Mouse (Mus musculus): Measurements from ENCODE around the gene Pdc.
"Not testable (repeated sequence)": the region's sequence is repeated elsewhere in the genome, so short reads cannot be mapped to it uniquely, and the experiment has no call there.

Gene Pdc

DNA sequence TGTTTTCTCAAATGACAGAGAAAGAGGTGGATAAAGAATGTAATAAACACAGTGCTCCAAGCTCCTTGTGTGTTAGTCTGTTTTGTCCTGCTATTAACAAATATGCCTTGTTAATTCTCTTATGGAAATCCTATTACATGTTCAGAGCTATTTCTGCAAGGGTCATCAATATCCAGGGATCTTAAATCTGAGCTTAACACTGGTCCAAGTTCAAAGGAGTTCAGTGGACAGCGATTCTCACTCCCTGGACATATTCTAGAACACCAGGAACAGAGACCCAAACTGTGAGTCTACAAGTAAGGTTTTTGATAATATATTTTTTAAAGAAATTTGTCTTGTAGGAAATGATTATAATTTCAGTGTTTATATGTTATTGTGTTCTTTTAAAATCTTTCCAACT is at the start of gene Pdc:
Gene Pdc (plus strand): TSS at position 213 of the 400 bp plus-strand sequence.
- no peak for ATAC-seq (ENCODE audit: insufficient number of reproducible peaks, low FRiP score, low TSS enrichment)

DNA sequence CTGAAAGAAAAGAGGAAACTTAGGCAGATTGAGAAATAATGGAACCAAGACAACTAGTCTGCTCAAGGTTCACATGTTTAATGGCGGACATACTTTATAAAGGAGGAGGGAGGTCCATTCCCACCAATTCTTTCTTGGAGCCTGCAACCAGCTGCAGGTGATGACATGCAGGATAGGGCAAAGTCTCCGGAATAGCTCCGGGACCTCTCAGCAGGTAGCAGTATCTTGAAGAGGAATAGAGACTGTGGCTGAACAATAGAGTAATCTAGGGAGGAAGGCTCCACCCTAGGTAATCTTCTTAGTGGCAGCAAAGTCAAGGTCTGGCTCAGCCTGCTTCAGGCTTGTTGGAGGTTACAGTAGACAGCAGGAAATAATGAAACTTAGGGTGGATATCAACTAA is 25.2 kb upstream of the Pdc start:
- ATAC-seq (ENCODE audit: insufficient number of reproducible peaks, low FRiP score, low TSS enrichment), result not testable (repeated sequence)

DNA sequence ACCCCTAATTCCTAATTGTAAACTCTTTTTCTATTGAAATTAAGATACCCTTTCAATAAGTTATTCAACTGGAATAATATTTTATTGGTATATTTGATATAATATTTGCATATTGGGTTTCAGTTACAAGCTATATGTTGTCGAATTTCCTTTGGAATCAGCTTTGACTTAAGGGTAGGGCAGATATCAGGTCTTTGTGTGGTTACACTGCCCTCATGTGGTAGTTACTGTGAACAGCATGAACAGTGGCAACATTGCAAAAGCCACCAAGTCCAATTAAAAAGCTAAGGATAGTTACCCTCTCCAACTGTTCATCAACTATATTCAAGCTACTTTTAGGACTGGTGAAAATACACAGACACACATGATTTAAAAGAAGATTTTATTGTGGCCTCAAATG is 11.6 kb upstream of the Pdc start:
- ATAC-seq (ENCODE audit: insufficient number of reproducible peaks, low FRiP score, low TSS enrichment), result no peak

DNA sequence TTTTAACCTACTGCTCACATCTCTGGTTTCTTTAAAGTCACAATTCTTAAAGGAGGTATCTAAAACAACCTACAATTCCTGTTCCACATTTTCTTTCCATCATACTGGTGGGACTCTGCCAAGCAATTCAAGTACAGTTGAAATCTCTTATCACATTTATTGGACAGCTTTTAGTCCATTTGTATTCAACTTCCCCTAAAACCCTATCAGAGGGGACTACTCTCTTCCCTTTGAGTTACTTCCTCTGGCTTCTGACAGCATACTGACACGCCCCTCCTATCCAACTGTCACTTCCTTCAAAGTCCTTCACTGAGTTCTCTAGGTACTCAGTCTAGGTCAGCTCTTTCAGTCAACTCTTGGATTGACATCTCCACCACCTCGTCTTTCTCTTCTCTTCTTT is 15.9 kb downstream of the Pdc start:
- ATAC-seq (ENCODE audit: insufficient number of reproducible peaks, low FRiP score, low TSS enrichment), result no peak

DNA sequence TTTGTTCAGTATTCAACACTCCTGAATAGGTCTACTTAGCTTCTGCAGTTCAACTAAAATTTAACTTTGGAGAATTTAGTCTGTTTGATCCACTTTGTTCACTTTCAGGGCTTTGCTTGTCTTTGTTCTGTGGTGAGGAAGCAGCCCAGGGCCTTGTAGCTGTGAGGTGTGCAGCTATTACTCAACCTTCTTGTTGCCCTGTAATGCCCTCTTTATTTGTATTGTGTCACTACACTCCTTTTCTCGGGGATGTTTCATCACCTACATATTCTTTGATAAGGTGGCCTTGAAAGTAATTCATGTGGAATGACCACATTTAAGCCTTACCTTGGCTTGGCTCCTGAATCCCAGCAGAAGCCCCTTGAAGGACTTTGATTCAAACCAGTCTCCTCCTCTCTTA is 41.6 kb downstream of the Pdc start:
- no peak for ATAC-seq (ENCODE audit: insufficient number of reproducible peaks, low FRiP score, low TSS enrichment)

GRCm38 (mm10) chr1:150372895-150373294 is 53.7 kb downstream of the Pdc start:
- ATAC-seq (ENCODE audit: insufficient number of reproducible peaks, low FRiP score, low TSS enrichment), result no peak

- ATAC-seq (ENCODE audit: insufficient number of reproducible peaks, low FRiP score, low TSS enrichment), result no peak
Observed at GRCm38 (mm10) chr1:150374247-150374646, 55.0 kb downstream of the Pdc start.
